Mouse (Mus musculus): ENCODE measurements around the gene Ehmt2. TPM values are rescaled to one million over a fixed set of nuclear protein-coding genes. Genes with fewer than 3 reads are reported as not detected.

Gene Ehmt2
- polyA plus RNA-seq (2012; ENCODE audit: insufficient read depth, insufficient read length, low replicate concordance, missing spikeins) = 130 TPM in 1 of 2 replicates, not detected in the other

DNA sequence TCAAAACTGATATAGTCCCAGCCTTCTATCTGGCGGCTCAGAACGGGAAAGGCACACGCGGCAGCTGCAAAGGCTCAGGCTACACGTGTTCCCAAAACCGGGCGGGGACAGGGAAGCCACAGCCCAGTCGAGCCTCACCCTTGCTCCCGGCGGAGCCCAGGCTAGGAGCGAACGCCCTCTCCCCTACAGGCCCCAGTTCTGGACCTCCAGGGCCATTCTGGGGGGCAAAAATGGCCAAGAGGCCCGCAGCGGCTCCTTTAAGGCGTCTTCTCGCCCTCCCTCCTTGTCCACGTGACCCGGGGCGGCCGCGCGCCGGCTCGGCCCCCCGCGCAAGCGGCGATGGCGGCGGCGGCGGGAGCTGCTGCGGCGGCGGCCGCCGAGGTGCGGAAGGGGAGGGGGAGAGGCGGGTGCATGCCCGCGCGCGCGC, at the start of gene Ehmt2, which contains the start of gene C2:
TSS of gene Ehmt2 (plus strand) at position 310 of the 427 bp plus-strand sequence.
TSS of gene C2 (minus strand) at position 106 of the 427 bp plus-strand sequence.
- WGBS = under 1% methylated on average over 43 of the region's 44 CpGs
- Histone ChIP-seq H3K4me1 (ENCODE audit: control insufficient read depth, insufficient read depth, low read length) (peaks cover 21% of the 10 kb centered on the region), H3K27ac (ENCODE audit: insufficient read depth, low read depth, low read length) (peak within 1 kb of the TSS; percentile 87), H3K4me3 (ENCODE audit: insufficient read depth, low read depth, low read length) (peak within 1 kb of the TSS; percentile 99)
- peak; percentile 69 for TF ChIP-seq POLR2A (IDR thresholded peaks at IDR 0.05; ENCODE audit: insufficient read depth, low read depth, low read length)
- TF ChIP-seq CTCF (IDR thresholded peaks at IDR 0.05; ENCODE audit: insufficient read depth, low read depth, low read length) = no peak

- Histone ChIP-seq H3K4me1 (ENCODE audit: control insufficient read depth, insufficient read depth, low read length) (peaks cover 8% of the 10 kb centered on the region), H3K4me3 (ENCODE audit: insufficient read depth, low read depth, low read length) (peak within 1 kb of the TSS; percentile 67), H3K27ac (ENCODE audit: insufficient read depth, low read depth, low read length) (no peak within 1 kb of the TSS)
- no peak for TF ChIP-seq CTCF (IDR thresholded peaks at IDR 0.05; ENCODE audit: insufficient read depth, low read depth, low read length)
- peak; percentile 92 for TF ChIP-seq POLR2A (IDR thresholded peaks at IDR 0.05; ENCODE audit: insufficient read depth, low read depth, low read length)
- under 1% methylated on average over 65 of the region's 65 CpGs for WGBS
Observed at GRCm38 (mm10) chr17:34849722-34850516, 48.4 kb upstream of the Ehmt2 start, which contains the start of the genes Skiv2l and Nelfe. Gene Skiv2l (minus strand): TSS chr17:34850210. Gene Nelfe (plus strand): TSS chr17:34850391.

DNA sequence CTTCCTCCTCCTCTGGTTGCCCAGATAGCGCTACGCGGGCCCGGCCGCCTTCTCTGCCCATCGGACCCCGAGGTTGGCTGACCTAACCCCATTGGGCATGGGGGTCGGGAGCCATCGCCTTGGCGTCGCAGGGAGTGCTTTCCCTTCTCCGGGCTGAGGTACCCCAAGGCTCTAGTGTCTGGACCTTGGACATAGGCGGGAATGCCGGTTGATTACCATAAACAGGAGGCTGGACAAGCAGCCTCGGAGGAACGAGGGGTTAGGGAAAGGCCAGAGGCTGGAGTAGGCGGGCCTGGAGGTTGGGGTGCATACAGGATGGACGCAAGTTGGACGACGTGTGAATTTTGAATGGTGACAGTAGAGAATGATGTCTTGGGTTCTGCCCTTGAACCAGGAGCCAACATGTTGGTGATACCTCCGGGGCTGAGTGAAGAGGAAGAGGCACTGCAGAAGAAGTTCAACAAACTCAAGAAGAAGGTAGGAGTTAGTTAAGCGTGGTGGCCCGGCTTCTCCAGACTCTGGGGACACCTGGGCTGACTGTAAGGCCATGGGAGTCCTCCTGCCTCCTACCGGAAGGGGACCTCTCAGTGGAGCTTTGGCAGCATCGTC, 47.6 kb upstream of the Ehmt2 start:
- 2% methylated on average over 25 of the region's 25 CpGs for WGBS
- TF ChIP-seq CTCF (IDR thresholded peaks at IDR 0.05; ENCODE audit: insufficient read depth, low read depth, low read length) (no peak), POLR2A (IDR thresholded peaks at IDR 0.05; ENCODE audit: insufficient read depth, low read depth, low read length) (no peak)
- Histone ChIP-seq H3K27ac (ENCODE audit: insufficient read depth, low read depth, low read length) (no peak overlapping the region), H3K4me3 (ENCODE audit: insufficient read depth, low read depth, low read length) (peak overlapping the region; percentile 67), H3K4me1 (ENCODE audit: control insufficient read depth, insufficient read depth, low read length) (peaks cover 8% of the 10 kb centered on the region)

DNA sequence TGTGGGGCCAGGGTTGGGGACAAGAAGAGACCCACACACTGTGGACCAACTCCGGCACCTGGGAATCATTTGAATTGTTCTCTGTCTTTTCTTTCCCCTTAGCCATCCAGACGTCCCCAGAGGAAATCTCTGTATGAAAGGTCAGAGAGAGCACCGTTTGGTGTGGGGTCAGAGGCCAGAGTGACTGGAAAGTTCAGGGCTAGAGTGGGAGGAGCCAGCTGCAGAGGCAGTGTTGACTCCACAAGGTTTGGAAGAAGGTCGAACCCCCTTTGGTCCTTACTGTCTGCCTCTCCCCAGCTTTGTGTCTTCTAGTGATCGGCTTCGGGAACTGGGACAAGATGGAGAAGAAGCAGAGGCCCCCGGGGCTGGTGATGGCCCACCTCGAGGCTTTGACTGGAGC, 44.8 kb upstream of the Ehmt2 start:
- Histone ChIP-seq H3K27ac (ENCODE audit: insufficient read depth, low read depth, low read length) (no peak overlapping the region), H3K4me1 (ENCODE audit: control insufficient read depth, insufficient read depth, low read length) (peaks cover 8% of the 10 kb centered on the region), H3K4me3 (ENCODE audit: insufficient read depth, low read depth, low read length) (no peak overlapping the region)
- no peak for TF ChIP-seq CTCF (IDR thresholded peaks at IDR 0.05; ENCODE audit: insufficient read depth, low read depth, low read length)
- no peak for TF ChIP-seq POLR2A (IDR thresholded peaks at IDR 0.05; ENCODE audit: insufficient read depth, low read depth, low read length)
- WGBS = 81% methylated on average over 8 of the region's 8 CpGs

DNA sequence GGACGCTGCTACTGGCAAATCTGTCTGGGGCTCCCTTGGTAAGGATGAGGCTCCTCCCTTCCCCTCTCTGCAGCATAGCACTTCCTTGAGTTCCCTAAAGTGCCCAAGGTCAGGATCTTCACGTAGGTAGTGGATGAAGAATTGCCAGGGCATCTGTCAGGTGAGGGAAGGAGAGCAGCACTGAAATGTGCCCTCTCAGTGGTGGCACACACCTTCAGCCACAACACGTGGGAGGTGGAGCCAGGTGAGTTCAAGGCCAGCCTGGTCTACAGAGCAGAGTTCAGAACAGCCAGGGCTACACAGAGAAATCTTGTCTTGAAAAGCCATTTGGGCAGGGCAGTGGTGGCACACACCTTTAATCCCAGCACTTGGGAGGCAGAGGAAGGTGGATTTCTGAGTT, 43.5 kb upstream of the Ehmt2 start:
- Histone ChIP-seq H3K4me1 (ENCODE audit: control insufficient read depth, insufficient read depth, low read length) (peaks cover 6% of the 10 kb centered on the region), H3K4me3 (ENCODE audit: insufficient read depth, low read depth, low read length) (no peak overlapping the region)
- WGBS = 80% methylated on average over 3 of the region's 3 CpGs

DNA sequence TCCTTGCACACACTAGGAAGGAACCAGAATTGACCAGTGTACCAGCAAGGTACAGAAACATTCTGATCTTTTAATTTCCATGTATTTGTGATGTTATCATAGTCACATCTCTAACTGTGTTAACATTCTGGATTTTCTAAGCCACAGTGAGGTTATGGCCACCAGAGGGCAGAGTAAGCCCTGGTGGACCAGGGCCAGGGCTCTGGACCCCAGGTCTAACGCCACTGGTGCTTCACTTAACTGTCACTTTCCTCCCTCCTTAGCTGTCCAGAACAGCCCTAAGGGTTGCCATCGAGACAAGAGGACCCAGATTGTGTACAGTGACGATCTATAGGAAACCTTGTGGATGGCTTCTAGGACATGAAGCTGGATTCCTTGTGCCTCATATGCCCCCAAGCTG, 42.4 kb upstream of the Ehmt2 start:
- H3K4me3 ChIP-seq (ENCODE audit: insufficient read depth, low read depth, low read length) = no peak overlapping the region
- TF ChIP-seq POLR2A (IDR thresholded peaks at IDR 0.05; ENCODE audit: insufficient read depth, low read depth, low read length) (no peak), CTCF (IDR thresholded peaks at IDR 0.05; ENCODE audit: insufficient read depth, low read depth, low read length) (peak; percentile 56; the same call in 1 of the 2 replicates)
- peaks cover 2% of the 10 kb centered on the region for H3K4me1 ChIP-seq (ENCODE audit: control insufficient read depth, insufficient read depth, low read length)
- 31% methylated on average over 3 of the region's 3 CpGs for WGBS
- H3K27ac ChIP-seq (ENCODE audit: insufficient read depth, low read depth, low read length) = no peak overlapping the region

More for the DNA sequence above, 43.5 kb upstream of the Ehmt2 start:
- TF ChIP-seq CTCF (IDR thresholded peaks at IDR 0.05; ENCODE audit: insufficient read depth, low read depth, low read length) (no peak), POLR2A (IDR thresholded peaks at IDR 0.05; ENCODE audit: insufficient read depth, low read depth, low read length) (no peak)
- H3K27ac ChIP-seq (ENCODE audit: insufficient read depth, low read depth, low read length) = no peak overlapping the region

DNA sequence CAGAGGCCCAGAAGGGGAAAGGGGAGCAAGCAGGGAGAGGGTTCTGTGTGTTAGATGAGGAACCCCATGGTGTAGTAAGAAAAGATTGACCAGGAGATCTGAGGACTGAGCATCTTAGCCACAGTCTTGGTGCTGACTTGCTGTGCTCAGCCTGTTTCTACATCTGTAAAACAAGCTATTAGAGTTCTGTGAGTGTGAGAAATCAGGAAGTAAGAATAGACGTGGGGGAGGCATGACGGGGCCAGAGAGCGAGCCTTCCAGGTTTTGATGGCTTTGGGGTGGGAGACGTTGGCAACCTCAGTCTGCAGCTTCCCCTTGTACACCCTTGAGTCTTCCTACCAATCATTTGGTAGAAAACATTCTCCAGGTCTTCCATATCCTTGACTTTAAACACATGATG, 39.6 kb upstream of the Ehmt2 start:
- no peak for TF ChIP-seq POLR2A (IDR thresholded peaks at IDR 0.05; ENCODE audit: insufficient read depth, low read depth, low read length)
- Histone ChIP-seq H3K4me3 (ENCODE audit: insufficient read depth, low read depth, low read length) (no peak overlapping the region), H3K4me1 (ENCODE audit: control insufficient read depth, insufficient read depth, low read length) (no peaks in the 10 kb centered on the region), H3K27ac (ENCODE audit: insufficient read depth, low read depth, low read length) (no peak overlapping the region)
- 72% methylated on average over 4 of the region's 4 CpGs for WGBS

DNA sequence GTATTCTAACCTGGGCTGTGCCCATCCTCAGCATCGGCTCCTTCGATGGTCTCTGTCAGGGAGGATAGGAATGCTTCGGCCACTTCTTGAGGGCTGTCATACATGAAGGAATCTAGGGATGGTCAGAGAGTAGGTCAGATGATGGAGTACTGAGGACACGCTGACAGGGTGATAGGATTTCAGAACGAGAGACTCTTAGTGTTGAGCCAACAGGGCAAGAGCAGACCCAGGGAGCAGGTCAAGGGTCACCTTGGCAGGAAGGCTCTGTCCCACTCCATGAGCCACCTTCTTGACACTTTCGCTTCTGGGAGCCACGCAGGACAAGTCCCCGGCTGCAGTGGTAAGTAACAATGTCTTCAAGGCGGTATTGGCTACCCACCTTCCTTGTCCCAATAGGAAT, 37.8 kb upstream of the Ehmt2 start:
- Histone ChIP-seq H3K27ac (ENCODE audit: insufficient read depth, low read depth, low read length) (no peak overlapping the region), H3K4me3 (ENCODE audit: insufficient read depth, low read depth, low read length) (no peak overlapping the region), H3K4me1 (ENCODE audit: control insufficient read depth, insufficient read depth, low read length) (no peaks in the 10 kb centered on the region)
- 88% methylated on average over 9 of the region's 9 CpGs for WGBS
- no peak for TF ChIP-seq POLR2A (IDR thresholded peaks at IDR 0.05; ENCODE audit: insufficient read depth, low read depth, low read length)
- no peak for TF ChIP-seq CTCF (IDR thresholded peaks at IDR 0.05; ENCODE audit: insufficient read depth, low read depth, low read length)
